In the genomic region with DNA sequence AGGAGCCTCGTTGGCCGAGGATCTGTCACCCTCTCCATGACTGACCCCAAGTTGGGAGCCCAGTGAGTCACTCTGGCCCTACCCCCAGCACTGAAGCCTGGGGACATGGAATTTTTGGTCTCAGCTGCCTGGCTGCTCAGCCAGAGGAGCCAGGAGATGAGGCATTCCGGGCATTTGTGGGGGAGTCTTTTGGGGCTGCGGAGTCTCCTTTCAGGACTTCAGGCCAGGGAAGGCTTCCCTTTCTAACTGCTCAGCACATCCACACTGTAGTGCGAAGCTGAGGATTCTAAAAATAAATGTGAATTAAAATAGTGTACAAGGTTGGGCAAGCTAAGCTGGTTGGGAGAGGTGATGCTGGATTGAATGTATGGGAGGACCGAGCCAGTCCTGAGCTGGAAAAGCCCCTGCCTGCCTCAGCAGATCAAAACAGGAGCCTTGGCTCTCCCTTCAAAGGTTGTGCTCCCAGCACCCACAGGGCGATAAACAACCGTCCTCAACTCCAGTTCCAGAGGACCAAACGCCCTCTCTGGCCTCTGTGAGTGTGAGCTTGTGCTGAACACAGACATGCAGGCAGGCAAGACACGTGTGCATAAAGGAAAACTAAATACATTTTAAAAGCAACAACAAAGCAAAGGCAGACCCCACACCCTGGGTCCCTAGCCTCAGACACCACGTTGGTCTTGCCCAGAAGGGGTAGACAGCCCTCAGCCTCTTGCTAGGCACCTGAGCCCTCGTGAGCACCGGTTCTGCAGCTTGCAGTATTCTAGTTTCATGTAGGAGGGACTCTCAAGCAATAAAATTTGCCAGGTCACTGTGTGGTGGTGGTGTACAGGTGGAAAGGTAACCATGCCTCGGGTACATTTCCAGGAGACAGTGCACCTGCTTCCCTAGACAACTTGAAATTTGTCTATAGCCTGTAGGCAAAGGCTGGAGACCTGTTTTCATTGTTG, we compare ENCODE assay signal across 10 mouse cellular contexts. TPM values are rescaled to one million over a fixed set of nuclear protein-coding genes. Genes with fewer than 3 reads are reported as not detected.
DNase-seq lines count a peak whose midpoint lies in the region; ATAC-seq and TF ChIP-seq lines count a peak whose summit lies in the region.
"Had no signal": no experiment of that assay in that cellular context is flagged by ENCODE, and none has a peak within 500 bp of the region (broad histone marks: within the 10 kb centered on the region; RNA-seq: fewer than 3 reads in every experiment).

No protein-coding gene starts in this region.

- peak; percentile 65 for DNase-seq in adrenal gland, postnatal 36 days
- no peak for DNase-seq in adrenal gland, postnatal 4 days (ENCODE audit: low spot score in 2 of 2)
- no peak for DNase-seq in lung, postnatal 0 days (ENCODE audit: low spot score)
- no peak for DNase-seq in right cerebral cortex, postnatal 25 days
- no peak for DNase-seq in thymus, postnatal 36 days
- DNase-seq: cerebellum, adult 18-20 months had no signal

- TF ChIP-seq EP300 in lung, postnatal 0 days (IDR thresholded peaks at IDR 0.05) = no peak

- H3K4me3 ChIP-seq in lung, embryonic 15.5 days = no peak overlapping the region
- no peak overlapping the region for H3K4me3 ChIP-seq in lung, postnatal 0 days (ENCODE audit: low read depth, low read length)
- H3K4me3 ChIP-seq in intestine, postnatal 0 days (ENCODE audit: low read depth, low read length) = no peak overlapping the region
- H3K4me3 ChIP-seq in stomach, embryonic 14.5 days (ENCODE audit: low read depth, low read length) = no peak overlapping the region

- ATAC-seq in lung, embryonic 15.5 days (ENCODE audit: borderline replicate concordance, extremely low read depth, low FRiP score, low TSS enrichment) = no peak
- no peak; the same call in 1 of the 2 replicates for ATAC-seq in lung, postnatal 0 days
- ATAC-seq in intestine, postnatal 0 days = no peak
- no peak for ATAC-seq in stomach, embryonic 14.5 days (ENCODE audit: insufficient number of reproducible peaks, insufficient read depth, low FRiP score, low read depth)

- H3K9ac ChIP-seq in lung, embryonic 15.5 days = no peak overlapping the region
- no peak overlapping the region for H3K9ac ChIP-seq in lung, postnatal 0 days (replicated peaks; ENCODE audit: low read depth)
- no peak overlapping the region for H3K9ac ChIP-seq in intestine, postnatal 0 days (ENCODE audit: low read depth, low read length)
- H3K9ac ChIP-seq in stomach, embryonic 14.5 days (replicated peaks; ENCODE audit: low read depth, low read length) = no peak overlapping the region
- H3K9ac ChIP-seq: lung, embryonic 14.5 days had no signal

- H3K36me3 ChIP-seq in lung, embryonic 15.5 days = no peaks in the 10 kb centered on the region
- no peaks in the 10 kb centered on the region for H3K36me3 ChIP-seq in lung, postnatal 0 days (ENCODE audit: insufficient read depth, low read length)
- no peaks in the 10 kb centered on the region; the same call in 1 of the 2 replicates for H3K36me3 ChIP-seq in intestine, postnatal 0 days (ENCODE audit: control insufficient read depth, insufficient read depth)
- no peaks in the 10 kb centered on the region for H3K36me3 ChIP-seq in stomach, embryonic 14.5 days (ENCODE audit: control insufficient read depth, insufficient read depth, low read length)

- no peaks in the 10 kb centered on the region for H3K9me3 ChIP-seq in lung, embryonic 15.5 days
- no peaks in the 10 kb centered on the region for H3K9me3 ChIP-seq in lung, postnatal 0 days (ENCODE audit: low read length)
- no peaks in the 10 kb centered on the region for H3K9me3 ChIP-seq in intestine, postnatal 0 days (ENCODE audit: control insufficient read depth)
- no peaks in the 10 kb centered on the region for H3K9me3 ChIP-seq in stomach, embryonic 14.5 days (ENCODE audit: control insufficient read depth, low read depth, low read length)

- H3K27me3 ChIP-seq in lung, embryonic 15.5 days = peaks cover 55% of the 10 kb centered on the region
- peaks cover 11% of the 10 kb centered on the region; the same call in 1 of the 2 replicates for H3K27me3 ChIP-seq in lung, postnatal 0 days (replicated peaks; ENCODE audit: insufficient read depth, low read length)
- H3K27me3 ChIP-seq in intestine, postnatal 0 days (replicated peaks; ENCODE audit: control insufficient read depth, insufficient read depth, low read length) = no peaks in the 10 kb centered on the region; the same call in 1 of the 2 replicates
- 0 out of 2 replicates have a peak, but pooled peaks cover 24% of the 10 kb centered on the region for H3K27me3 ChIP-seq in stomach, embryonic 14.5 days (ENCODE audit: control insufficient read depth, insufficient read depth, low read length)

- H3K4me2 ChIP-seq in lung, embryonic 15.5 days = peak overlapping the region; percentile 71; the same call in 1 of the 2 replicates
- H3K4me2 ChIP-seq in lung, postnatal 0 days (replicated peaks; ENCODE audit: low read depth, low read length) = no peak overlapping the region
- peak overlapping the region; percentile 63; the same call in 1 of the 2 replicates for H3K4me2 ChIP-seq in intestine, postnatal 0 days (replicated peaks; ENCODE audit: low read depth)
- no peak overlapping the region for H3K4me2 ChIP-seq in stomach, embryonic 14.5 days (replicated peaks; ENCODE audit: low read depth, low read length)

- H3K27ac ChIP-seq in lung, embryonic 15.5 days = peak overlapping the region; percentile 85
- H3K27ac ChIP-seq in lung, postnatal 0 days (ENCODE audit: low read length) = no peak overlapping the region
- no peak overlapping the region for H3K27ac ChIP-seq in intestine, postnatal 0 days (ENCODE audit: low read depth, low read length)
- peak overlapping the region; percentile 33; the same call in 1 of the 2 replicates for H3K27ac ChIP-seq in stomach, embryonic 14.5 days (ENCODE audit: low read length)

- H3K4me1 ChIP-seq in lung, embryonic 15.5 days = peaks cover 52% of the 10 kb centered on the region
- H3K4me1 ChIP-seq in lung, postnatal 0 days (ENCODE audit: insufficient read depth, low read depth, low read length) = peaks cover 15% of the 10 kb centered on the region
- peaks cover 7% of the 10 kb centered on the region for H3K4me1 ChIP-seq in intestine, postnatal 0 days (replicated peaks; ENCODE audit: control insufficient read depth, insufficient read depth, low read length)
- H3K4me1 ChIP-seq in stomach, embryonic 14.5 days (ENCODE audit: control insufficient read depth, insufficient read depth, low read length) = peaks cover 20% of the 10 kb centered on the region

- WGBS in lung, embryonic 15.5 days = 34% methylated on average over 14 of the region's 14 CpGs
- 48% methylated on average over 14 of the region's 14 CpGs for WGBS in lung, postnatal 0 days
- WGBS in intestine, postnatal 0 days = 55% methylated on average over 14 of the region's 14 CpGs
- 39% methylated on average over 14 of the region's 14 CpGs for WGBS in stomach, embryonic 14.5 days

- TF ChIP-seq CTCF in lung, postnatal 0 days (IDR thresholded peaks at IDR 0.05) = no peak
- no peak for TF ChIP-seq CTCF in intestine, postnatal 0 days (IDR thresholded peaks at IDR 0.05; ENCODE audit: low read depth)

RNA-seq across cellular contexts. Expression of a gene that starts 11.1 kb away (rescaled TPM):
- 10 to 100 TPM; 13.9 to 14.3 TPM for total RNA-seq in adrenal gland, postnatal 36 days (2021)
- 10 to 100 TPM; 17.6 to 25.8 TPM for total RNA-seq in adrenal gland, postnatal 4 days (2021)
- polyA plus RNA-seq in lung, embryonic 15.5 days (2015; fragmentation: Nextera tagmentation; extraction: Ambion mirVana) = 4.3 and 4.5 TPM in 2 replicates
- polyA plus RNA-seq in lung, postnatal 0 days (2015; fragmentation: Nextera tagmentation; extraction: Ambion mirVana) = 17.0 and 26.3 TPM in 2 replicates
- polyA plus RNA-seq in intestine, postnatal 0 days (2015; fragmentation: Nextera tagmentation; extraction: Ambion mirVana) = 10.5 and 10.8 TPM in 2 replicates
- 3.5 and 5.0 TPM in 2 replicates for polyA plus RNA-seq in stomach, embryonic 14.5 days (2014; fragmentation: Nextera tagmentation; extraction: Ambion mirVana)

RNA-seq across cellular contexts. Expression of a gene that starts 14.3 kb away (rescaled TPM):
- total RNA-seq in adrenal gland, postnatal 36 days (2021) = 1 to 10 TPM; 4.8 to 6.7 TPM
- total RNA-seq in adrenal gland, postnatal 4 days (2021) = 10 to 100 TPM in 1 of 2 experiments, 1 to 10 TPM in 1; 9.6 to 10.4 TPM
- 11.7 and 13.5 TPM in 2 replicates for polyA plus RNA-seq in lung, embryonic 15.5 days (2015; fragmentation: Nextera tagmentation; extraction: Ambion mirVana)
- 21.3 and 24.4 TPM in 2 replicates for polyA plus RNA-seq in lung, postnatal 0 days (2015; fragmentation: Nextera tagmentation; extraction: Ambion mirVana)
- 163 and 172 TPM in 2 replicates for polyA plus RNA-seq in intestine, postnatal 0 days (2015; fragmentation: Nextera tagmentation; extraction: Ambion mirVana)
- polyA plus RNA-seq in stomach, embryonic 14.5 days (2014; fragmentation: Nextera tagmentation; extraction: Ambion mirVana) = 5.7 and 6.8 TPM in 2 replicates

RNA-seq across cellular contexts. Expression of a gene that starts 24.5 kb away (rescaled TPM):
- total RNA-seq in adrenal gland, postnatal 36 days (2021) = under 1 TPM in 1 of 2 experiments, not detected in 1; 0.59 TPM
- total RNA-seq in adrenal gland, postnatal 4 days (2021) = 1 to 10 TPM; 1.1 to 3.0 TPM
- 0.50 and 0.93 TPM in 2 replicates for polyA plus RNA-seq in lung, embryonic 15.5 days (2015; fragmentation: Nextera tagmentation; extraction: Ambion mirVana)
- 0.37 and 1.1 TPM in 2 replicates for polyA plus RNA-seq in lung, postnatal 0 days (2015; fragmentation: Nextera tagmentation; extraction: Ambion mirVana)
- polyA plus RNA-seq in intestine, postnatal 0 days (2015; fragmentation: Nextera tagmentation; extraction: Ambion mirVana) = 2.2 and 2.8 TPM in 2 replicates
- 0.93 and 1.5 TPM in 2 replicates for polyA plus RNA-seq in stomach, embryonic 14.5 days (2014; fragmentation: Nextera tagmentation; extraction: Ambion mirVana)

RNA-seq across cellular contexts. Expression of a gene that starts 53.6 kb away (rescaled TPM):
- 100 to 1,000 TPM; 112 to 153 TPM for total RNA-seq in adrenal gland, postnatal 36 days (2021)
- total RNA-seq in adrenal gland, postnatal 4 days (2021) = 100 to 1,000 TPM; 127 to 134 TPM
- 31.8 and 32.2 TPM in 2 replicates for polyA plus RNA-seq in lung, embryonic 15.5 days (2015; fragmentation: Nextera tagmentation; extraction: Ambion mirVana)
- 29.0 and 32.5 TPM in 2 replicates for polyA plus RNA-seq in lung, postnatal 0 days (2015; fragmentation: Nextera tagmentation; extraction: Ambion mirVana)
- 26.4 and 27.2 TPM in 2 replicates for polyA plus RNA-seq in intestine, postnatal 0 days (2015; fragmentation: Nextera tagmentation; extraction: Ambion mirVana)
- 44.1 and 44.9 TPM in 2 replicates for polyA plus RNA-seq in stomach, embryonic 14.5 days (2014; fragmentation: Nextera tagmentation; extraction: Ambion mirVana)

RNA-seq across cellular contexts. Expression of a gene that starts 54.5 kb away (rescaled TPM):
- total RNA-seq in adrenal gland, postnatal 36 days (2021) = under 1 TPM in 1 of 2 experiments, not detected in 1; 0.53 TPM
- 10 to 100 TPM in 1 of 2 experiments, 1 to 10 TPM in 1; 1.4 to 11.3 TPM for total RNA-seq in adrenal gland, postnatal 4 days (2021)
- 7.0 and 7.1 TPM in 2 replicates for polyA plus RNA-seq in lung, embryonic 15.5 days (2015; fragmentation: Nextera tagmentation; extraction: Ambion mirVana)
- 1.9 and 2.7 TPM in 2 replicates for polyA plus RNA-seq in lung, postnatal 0 days (2015; fragmentation: Nextera tagmentation; extraction: Ambion mirVana)
- 7.3 and 8.6 TPM in 2 replicates for polyA plus RNA-seq in intestine, postnatal 0 days (2015; fragmentation: Nextera tagmentation; extraction: Ambion mirVana)
- polyA plus RNA-seq in stomach, embryonic 14.5 days (2014; fragmentation: Nextera tagmentation; extraction: Ambion mirVana) = 38.4 and 42.6 TPM in 2 replicates

Comparison
In these comparisons a context has a peak if more than half of its experiments do, and no peak if none do; other contexts are left out.
1. DNase-seq: peak in adrenal gland, postnatal 36 days (2 of 2); none in adrenal gland, postnatal 4 days (0 of 2), lung, postnatal 0 days (single experiment), right cerebral cortex, postnatal 25 days (single experiment) and thymus, postnatal 36 days (0 of 2).
2. H3K27ac ChIP-seq: peak in lung, embryonic 15.5 days (single experiment) and stomach, embryonic 14.5 days (single experiment); none in lung, postnatal 0 days (single experiment) and intestine, postnatal 0 days (single experiment).
3. H3K4me2 ChIP-seq: peak in lung, embryonic 15.5 days (single experiment) and intestine, postnatal 0 days (single experiment); none in lung, postnatal 0 days (single experiment) and stomach, embryonic 14.5 days (single experiment).